Mouse (Mus musculus): ENCODE measurements at regions not wholly inside any gene's neighbourhood (a gene's known extent, or its start where the extent isn't known, plus 50 kb on each side); places are given as distances from the start of the nearest gene placed in this dataset.

DNA sequence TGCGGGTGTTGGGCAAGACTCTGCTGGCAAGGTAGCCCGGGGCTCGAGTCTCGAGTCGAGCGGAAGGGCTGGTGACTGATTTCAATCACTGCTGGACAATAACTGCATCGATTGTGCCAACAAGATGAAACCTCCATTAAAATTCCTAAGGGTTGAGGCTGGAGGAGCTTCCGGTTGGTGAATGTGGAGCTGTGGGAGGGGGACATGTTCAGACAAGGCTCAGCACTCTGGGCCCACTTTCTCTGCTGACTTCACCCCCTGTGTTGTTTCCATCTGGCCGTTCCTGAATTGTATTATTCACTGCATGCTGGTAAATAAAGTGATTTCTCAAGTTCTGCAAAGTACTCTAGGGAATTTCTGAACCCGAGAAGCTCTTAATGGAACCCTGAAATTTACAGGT, 261.2 kb upstream of the Cxcr4 start:
- Histone ChIP-seq H3K27me3 (ENCODE audit: control insufficient read depth, insufficient read depth, low read length) (no peaks in the 10 kb centered on the region), H3K4me2 (replicated peaks) (no peak overlapping the region), H3K36me3 (replicated peaks; ENCODE audit: control insufficient read depth, insufficient read depth) (no peaks in the 10 kb centered on the region), H3K4me1 (replicated peaks; ENCODE audit: control insufficient read depth, insufficient read depth, low read length) (no peaks in the 10 kb centered on the region), H3K9ac (no peak overlapping the region), H3K4me3 (replicated peaks; ENCODE audit: low read length) (no peak overlapping the region), H3K27ac (no peak overlapping the region), H3K9me3 (ENCODE audit: control insufficient read depth, low read length) (no peaks in the 10 kb centered on the region)
- WGBS, result 89% methylated on average over 10 of the region's 10 CpGs
- DNase-seq (ENCODE audit: low spot score) (no peak), ATAC-seq (ENCODE audit: low FRiP score) (no peak)

- Histone ChIP-seq H3K4me3 (replicated peaks; ENCODE audit: low read length) (no peak overlapping the region), H3K4me2 (replicated peaks) (no peak overlapping the region), H3K9ac (no peak overlapping the region), H3K27me3 (ENCODE audit: control insufficient read depth, insufficient read depth, low read length) (no peaks in the 10 kb centered on the region), H3K9me3 (ENCODE audit: control insufficient read depth, low read length) (no peaks in the 10 kb centered on the region), H3K36me3 (replicated peaks; ENCODE audit: control insufficient read depth, insufficient read depth) (no peaks in the 10 kb centered on the region), H3K27ac (no peak overlapping the region), H3K4me1 (replicated peaks; ENCODE audit: control insufficient read depth, insufficient read depth, low read length) (peaks cover 5% of the 10 kb centered on the region; the same call in 1 of the 2 replicates)
- ATAC-seq (ENCODE audit: low FRiP score), result no peak
- no peak for DNase-seq (ENCODE audit: low spot score)
- 65% methylated on average over 4 of the region's 4 CpGs for WGBS
Observed at GRCm38 (mm10) chr1:128837361-128837760, 245.3 kb upstream of the Cxcr4 start.

- 90% methylated on average over 8 of the region's 8 CpGs for WGBS
- ATAC-seq (ENCODE audit: low FRiP score), result no peak
Observed at GRCm38 (mm10) chr1:128835510-128835909, 243.4 kb upstream of the Cxcr4 start.

GRCm38 (mm10) chr1:128833096-128833715, 241.1 kb upstream of the Cxcr4 start:
- 40% methylated on average over 11 of the region's 11 CpGs for WGBS
- H3K27me3 ChIP-seq (ENCODE audit: control insufficient read depth, insufficient read depth, low read length), result no peaks in the 10 kb centered on the region
- no peaks in the 10 kb centered on the region for H3K9me3 ChIP-seq (ENCODE audit: control insufficient read depth, low read length)
- H3K4me3 ChIP-seq (replicated peaks; ENCODE audit: low read length), result no peak overlapping the region
- H3K4me1 ChIP-seq (replicated peaks; ENCODE audit: control insufficient read depth, insufficient read depth, low read length), result peaks cover 5% of the 10 kb centered on the region; the same call in 1 of the 2 replicates
- no peak overlapping the region for H3K4me2 ChIP-seq (replicated peaks)
- no peak overlapping the region for H3K9ac ChIP-seq
- peak; percentile 38 for ATAC-seq (ENCODE audit: low FRiP score)
- no peaks in the 10 kb centered on the region for H3K36me3 ChIP-seq (replicated peaks; ENCODE audit: control insufficient read depth, insufficient read depth)
- H3K27ac ChIP-seq, result no peak overlapping the region
- peak; percentile 27 for DNase-seq (ENCODE audit: low spot score)

More at GRCm38 (mm10) chr1:128835510-128835909, 243.4 kb upstream of the Cxcr4 start:
- no peak overlapping the region for H3K9ac ChIP-seq
- H3K27ac ChIP-seq, result no peak overlapping the region
- no peaks in the 10 kb centered on the region for H3K27me3 ChIP-seq (ENCODE audit: control insufficient read depth, insufficient read depth, low read length)
- no peaks in the 10 kb centered on the region for H3K9me3 ChIP-seq (ENCODE audit: control insufficient read depth, low read length)
- H3K4me2 ChIP-seq (replicated peaks), result no peak overlapping the region
- no peak overlapping the region for H3K4me3 ChIP-seq (replicated peaks; ENCODE audit: low read length)
- no peaks in the 10 kb centered on the region for H3K36me3 ChIP-seq (replicated peaks; ENCODE audit: control insufficient read depth, insufficient read depth)
- peaks cover 5% of the 10 kb centered on the region; the same call in 1 of the 2 replicates for H3K4me1 ChIP-seq (replicated peaks; ENCODE audit: control insufficient read depth, insufficient read depth, low read length)
- DNase-seq (ENCODE audit: low spot score), result no peak

DNA sequence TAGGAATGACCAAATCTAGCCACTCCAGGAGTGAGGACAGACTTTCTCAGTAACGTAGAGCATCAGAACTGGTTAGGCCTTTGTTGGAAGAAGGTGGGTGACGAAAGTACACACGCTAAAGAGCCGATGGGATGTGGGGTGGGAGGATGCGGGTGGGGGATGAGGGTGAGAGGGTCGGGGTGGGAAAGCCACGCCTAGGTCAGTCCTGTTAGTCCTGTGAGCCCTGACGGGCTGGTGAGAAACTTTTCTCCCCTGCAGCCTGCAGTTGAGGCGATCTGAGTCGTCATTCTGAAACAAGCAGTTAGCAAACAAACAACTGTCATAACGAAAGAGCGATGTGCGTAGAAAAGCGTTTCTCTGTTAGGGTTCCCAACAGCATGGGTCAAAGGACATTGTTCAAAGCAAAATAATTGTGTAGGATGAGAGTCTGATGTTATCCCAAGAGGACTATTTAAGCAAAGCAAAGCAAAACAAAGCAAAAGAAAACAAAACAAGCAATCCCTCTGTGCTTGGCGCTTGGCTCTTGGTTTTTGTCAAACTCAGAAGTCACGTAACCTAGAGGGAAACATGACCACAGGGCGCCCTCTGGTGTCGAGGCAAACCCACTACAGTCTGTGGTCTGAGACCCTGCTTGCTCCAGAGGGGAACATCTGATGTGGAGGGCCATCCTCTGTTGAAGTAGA, 240.2 kb upstream of the Cxcr4 start:
- DNase-seq (ENCODE audit: low spot score) (peak; percentile 83), ATAC-seq (ENCODE audit: low FRiP score) (peak; percentile 49)
- WGBS, result 39% methylated on average over 18 of the region's 18 CpGs
- no peak overlapping the region for H3K9ac ChIP-seq
- peaks cover 5% of the 10 kb centered on the region; the same call in 1 of the 2 replicates for H3K4me1 ChIP-seq (replicated peaks; ENCODE audit: control insufficient read depth, insufficient read depth, low read length)
- H3K27me3 ChIP-seq (ENCODE audit: control insufficient read depth, insufficient read depth, low read length), result no peaks in the 10 kb centered on the region
- no peaks in the 10 kb centered on the region for H3K9me3 ChIP-seq (ENCODE audit: control insufficient read depth, low read length)
- no peaks in the 10 kb centered on the region for H3K36me3 ChIP-seq (replicated peaks; ENCODE audit: control insufficient read depth, insufficient read depth)
- H3K4me2 ChIP-seq (replicated peaks), result peak overlapping the region; percentile 38
- no peak overlapping the region for H3K27ac ChIP-seq
- H3K4me3 ChIP-seq (replicated peaks; ENCODE audit: low read length), result no peak overlapping the region

DNA sequence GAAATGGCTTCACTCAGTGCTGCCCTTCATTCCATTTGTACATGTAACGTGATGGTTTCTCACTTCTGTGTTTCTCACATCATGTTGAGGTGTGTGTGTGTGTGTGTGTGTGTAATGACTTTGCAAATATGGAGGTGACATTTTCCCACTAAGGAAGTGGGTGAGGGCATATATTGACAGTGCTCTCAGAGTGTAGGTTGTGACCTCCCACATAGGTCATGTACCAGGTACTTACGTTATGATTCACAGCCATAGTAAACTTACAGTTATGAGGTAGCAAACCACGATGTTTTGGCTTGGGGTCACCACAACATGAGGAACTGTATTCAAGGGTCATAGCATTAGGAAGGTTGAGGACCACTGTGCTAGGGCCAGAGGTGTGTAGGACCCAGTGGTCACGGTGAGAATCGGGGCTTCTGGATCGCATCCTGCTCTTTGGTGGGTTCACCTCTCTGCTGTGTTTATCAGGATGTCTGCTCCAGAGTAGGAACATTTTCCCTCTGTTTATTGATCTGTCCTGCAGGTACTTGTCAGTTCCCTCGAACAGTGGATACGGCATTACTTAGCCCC, 238.7 kb upstream of the Cxcr4 start:
- H3K4me3 ChIP-seq (replicated peaks; ENCODE audit: low read length), result no peak overlapping the region
- WGBS, result 92% methylated on average over 8 of the region's 8 CpGs
- no peak for DNase-seq (ENCODE audit: low spot score)
- no peak for ATAC-seq (ENCODE audit: low FRiP score)
- peaks cover 5% of the 10 kb centered on the region; the same call in 1 of the 2 replicates for H3K4me1 ChIP-seq (replicated peaks; ENCODE audit: control insufficient read depth, insufficient read depth, low read length)
- no peaks in the 10 kb centered on the region for H3K27me3 ChIP-seq (ENCODE audit: control insufficient read depth, insufficient read depth, low read length)
- H3K36me3 ChIP-seq (replicated peaks; ENCODE audit: control insufficient read depth, insufficient read depth), result no peaks in the 10 kb centered on the region
- H3K27ac ChIP-seq, result no peak overlapping the region
- H3K9me3 ChIP-seq (ENCODE audit: control insufficient read depth, low read length), result no peaks in the 10 kb centered on the region
- no peak overlapping the region for H3K9ac ChIP-seq
- no peak overlapping the region for H3K4me2 ChIP-seq (replicated peaks)

DNA sequence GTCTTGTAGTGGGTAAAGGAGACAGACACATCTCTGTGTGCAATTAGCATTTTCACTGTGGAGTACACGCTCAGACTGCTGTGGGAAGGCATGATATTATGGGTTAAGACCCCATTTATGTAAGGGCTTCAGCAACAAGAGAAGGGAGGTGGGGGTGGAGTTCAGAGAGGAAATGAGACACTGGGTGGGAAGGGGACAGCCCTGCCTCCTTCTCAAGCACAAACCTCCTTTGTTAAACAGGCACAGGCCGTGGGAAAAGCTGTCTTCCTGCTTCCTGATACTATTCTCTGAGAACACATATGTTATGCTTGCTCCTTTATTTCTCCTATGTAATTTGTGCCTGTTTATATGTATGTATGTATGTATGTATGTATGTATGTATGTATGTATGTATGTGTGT, 237.4 kb upstream of the Cxcr4 start:
- no peak for DNase-seq (ENCODE audit: low spot score)
- H3K27me3 ChIP-seq (ENCODE audit: control insufficient read depth, insufficient read depth, low read length), result no peaks in the 10 kb centered on the region
- H3K9me3 ChIP-seq (ENCODE audit: control insufficient read depth, low read length), result no peaks in the 10 kb centered on the region
- no peak overlapping the region for H3K9ac ChIP-seq
- H3K4me2 ChIP-seq (replicated peaks), result no peak overlapping the region
- WGBS, result 38% methylated on average over 2 of the region's 2 CpGs
- ATAC-seq (ENCODE audit: low FRiP score), result no peak
- peaks cover 5% of the 10 kb centered on the region; the same call in 1 of the 2 replicates for H3K4me1 ChIP-seq (replicated peaks; ENCODE audit: control insufficient read depth, insufficient read depth, low read length)
- no peak overlapping the region for H3K27ac ChIP-seq
- no peak overlapping the region for H3K4me3 ChIP-seq (replicated peaks; ENCODE audit: low read length)
- no peaks in the 10 kb centered on the region for H3K36me3 ChIP-seq (replicated peaks; ENCODE audit: control insufficient read depth, insufficient read depth)

- no peak overlapping the region for H3K4me3 ChIP-seq (replicated peaks; ENCODE audit: low read length)
- H3K4me1 ChIP-seq (replicated peaks; ENCODE audit: control insufficient read depth, insufficient read depth, low read length), result no peaks in the 10 kb centered on the region
- DNase-seq (ENCODE audit: low spot score) (no peak), ATAC-seq (ENCODE audit: low FRiP score) (no peak)
- H3K27me3 ChIP-seq (ENCODE audit: control insufficient read depth, insufficient read depth, low read length), result no peaks in the 10 kb centered on the region
- no peak overlapping the region for H3K27ac ChIP-seq
- WGBS, result 76% methylated on average over 11 of the region's 11 CpGs
- H3K4me2 ChIP-seq (replicated peaks), result no peak overlapping the region
- no peaks in the 10 kb centered on the region for H3K36me3 ChIP-seq (replicated peaks; ENCODE audit: control insufficient read depth, insufficient read depth)
- no peaks in the 10 kb centered on the region for H3K9me3 ChIP-seq (ENCODE audit: control insufficient read depth, low read length)
- H3K9ac ChIP-seq, result no peak overlapping the region
Observed at GRCm38 (mm10) chr1:128826419-128826818, 234.3 kb upstream of the Cxcr4 start.

GRCm38 (mm10) chr1:128824916-128825683, 233.0 kb upstream of the Cxcr4 start:
- Histone ChIP-seq H3K9me3 (ENCODE audit: control insufficient read depth, low read length) (no peaks in the 10 kb centered on the region), H3K27ac (no peak overlapping the region), H3K36me3 (replicated peaks; ENCODE audit: control insufficient read depth, insufficient read depth) (no peaks in the 10 kb centered on the region), H3K4me2 (replicated peaks) (no peak overlapping the region), H3K27me3 (ENCODE audit: control insufficient read depth, insufficient read depth, low read length) (no peaks in the 10 kb centered on the region), H3K4me3 (replicated peaks; ENCODE audit: low read length) (no peak overlapping the region), H3K9ac (no peak overlapping the region), H3K4me1 (replicated peaks; ENCODE audit: control insufficient read depth, insufficient read depth, low read length) (no peaks in the 10 kb centered on the region)
- WGBS, result 69% methylated on average over 11 of the region's 11 CpGs
- no peak for ATAC-seq (ENCODE audit: low FRiP score)
- no peak for DNase-seq (ENCODE audit: low spot score)

Data from hindbrain, embryonic 14.5 days (tissue).